Mouse (Mus musculus): ENCODE results near the gene Fuz. TPM values are rescaled to one million over a fixed set of nuclear protein-coding genes. Genes with fewer than 3 reads are reported as not detected.
A peak's percentile ranks its signal among the peaks of the same experiment; 100 is the strongest.

Fuz gene
- 22.2 and 24.2 TPM in 2 replicates for polyA plus RNA-seq (2015; fragmentation: Nextera tagmentation; extraction: Ambion mirVana)

- no peaks in the 10 kb centered on the region for H3K27me3 ChIP-seq (replicated peaks)
- WGBS, result 1% methylated on average over 34 of the region's 34 CpGs
- no peaks in the 10 kb centered on the region for H3K9me3 ChIP-seq
- peak within 1 kb of the TSS; percentile 67 for H3K4me3 ChIP-seq (replicated peaks)
- H3K9ac ChIP-seq, result peak within 1 kb of the TSS; percentile 62; the same call in 1 of the 2 replicates
- no peaks in the 10 kb centered on the region for H3K36me3 ChIP-seq
- peak; percentile 36; the same call in 1 of the 2 replicates for ATAC-seq (ENCODE audit: insufficient read depth, low FRiP score, low read depth)
- H3K4me2 ChIP-seq, result peak within 1 kb of the TSS; percentile 77
- H3K27ac ChIP-seq, result peak within 1 kb of the TSS; percentile 87
- peaks cover 41% of the 10 kb centered on the region for H3K4me1 ChIP-seq
Observed at GRCm38 (mm10) chr7:44895593-44896434, at the start of gene Fuz. TSS of gene Fuz (plus strand) at chr7:44896079.

GRCm38 (mm10) chr7:44846804-44847203, 49.1 kb upstream of the Fuz start:
- H3K27me3 ChIP-seq (replicated peaks), result 0 out of 2 replicates have a peak, but pooled peaks cover under 1% of the 10 kb centered on the region
- no peak overlapping the region for H3K4me2 ChIP-seq
- no peak overlapping the region for H3K9ac ChIP-seq
- peaks cover 47% of the 10 kb centered on the region for H3K36me3 ChIP-seq
- no peak for ATAC-seq (ENCODE audit: insufficient read depth, low FRiP score, low read depth)
- H3K4me1 ChIP-seq, result peaks cover 23% of the 10 kb centered on the region
- H3K27ac ChIP-seq, result no peak overlapping the region
- H3K4me3 ChIP-seq (replicated peaks), result no peak overlapping the region
- 94% methylated on average over 7 of the region's 7 CpGs for WGBS
- H3K9me3 ChIP-seq, result no peaks in the 10 kb centered on the region

GRCm38 (mm10) chr7:44847772-44848171, 48.1 kb upstream of the Fuz start:
- Histone ChIP-seq H3K9ac (peak overlapping the region; percentile 1; the same call in 1 of the 2 replicates), H3K27ac (no peak overlapping the region), H3K9me3 (no peaks in the 10 kb centered on the region), H3K4me1 (peaks cover 29% of the 10 kb centered on the region), H3K27me3 (replicated peaks) (no peaks in the 10 kb centered on the region), H3K4me3 (replicated peaks) (peak overlapping the region; percentile 69), H3K4me2 (peak overlapping the region; percentile 68), H3K36me3 (peaks cover 44% of the 10 kb centered on the region)
- no peak for ATAC-seq (ENCODE audit: insufficient read depth, low FRiP score, low read depth)
- 57% methylated on average over 5 of the region's 5 CpGs for WGBS

DNA sequence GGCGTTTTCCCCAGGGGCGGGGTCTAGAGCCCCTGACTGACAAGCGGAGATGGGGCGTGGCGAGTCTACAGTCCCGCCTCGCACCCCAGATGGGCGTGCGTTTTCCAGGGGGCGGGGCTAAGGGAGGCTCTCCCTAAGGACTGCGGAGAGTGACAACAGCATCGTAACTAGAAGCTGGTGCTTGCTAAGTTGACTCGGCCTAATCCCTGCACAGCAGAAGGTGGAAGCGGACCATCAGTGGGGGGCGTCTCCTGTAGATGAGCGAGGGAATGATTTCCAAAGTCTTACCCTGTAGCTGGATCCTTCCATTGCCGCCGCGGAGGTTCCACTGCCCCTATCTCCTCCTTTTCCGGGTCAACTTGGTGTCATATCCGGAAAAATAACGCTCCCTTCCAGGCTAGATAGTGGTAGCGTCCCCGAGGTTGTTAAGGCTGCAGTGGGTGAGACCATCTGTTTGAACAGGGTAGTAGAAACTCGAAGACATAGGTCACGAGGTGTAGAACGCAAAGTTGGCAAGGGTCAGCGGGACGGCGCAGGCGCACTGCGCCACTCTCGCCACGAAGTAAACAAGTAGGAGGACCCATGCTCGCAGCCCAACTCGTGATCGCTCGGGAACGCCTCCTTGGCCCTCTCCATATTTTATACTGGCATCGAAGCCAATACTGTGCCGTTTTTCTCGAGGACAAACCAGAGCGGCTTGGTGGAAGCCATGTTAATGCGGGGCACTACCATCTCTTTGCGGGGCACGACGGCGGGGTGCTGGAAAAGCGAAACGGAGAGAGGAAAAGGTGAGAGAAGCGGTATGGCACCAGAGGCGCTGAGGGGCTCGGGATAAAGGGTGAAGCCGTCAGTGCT, 47.1 kb upstream of the Fuz start, which contains the start of the genes Akt1s1 and Tbc1d17:
Gene Akt1s1 (plus strand): TSS at position 431 of the 855 bp plus-strand sequence.
Gene Tbc1d17 (minus strand): TSS at position 519 of the 855 bp plus-strand sequence.
- Histone ChIP-seq H3K4me3 (replicated peaks) (peak within 1 kb of the TSS; percentile 69), H3K4me1 (peaks cover 39% of the 10 kb centered on the region), H3K36me3 (peaks cover 35% of the 10 kb centered on the region), H3K27me3 (replicated peaks) (no peaks in the 10 kb centered on the region), H3K9me3 (no peaks in the 10 kb centered on the region), H3K9ac (peak within 1 kb of the TSS; percentile 64), H3K4me2 (peak within 1 kb of the TSS; percentile 68), H3K27ac (peak within 1 kb of the TSS; percentile 99)
- WGBS, result under 1% methylated on average over 54 of the region's 54 CpGs
- peak; percentile 82 for ATAC-seq (ENCODE audit: insufficient read depth, low FRiP score, low read depth)

GRCm38 (mm10) chr7:44849416-44850111, 46.3 kb upstream of the Fuz start:
- Histone ChIP-seq H3K4me1 (peaks cover 43% of the 10 kb centered on the region), H3K4me3 (replicated peaks) (peak overlapping the region; percentile 69), H3K9me3 (no peaks in the 10 kb centered on the region), H3K9ac (peak overlapping the region; percentile 64), H3K27ac (peak overlapping the region; percentile 99), H3K4me2 (peak overlapping the region; percentile 68), H3K36me3 (peaks cover 27% of the 10 kb centered on the region), H3K27me3 (replicated peaks) (no peaks in the 10 kb centered on the region)
- WGBS, result 0% methylated on average over 41 of the region's 41 CpGs
- peak; percentile 64 for ATAC-seq (ENCODE audit: insufficient read depth, low FRiP score, low read depth)

- peak overlapping the region; percentile 99 for H3K27ac ChIP-seq
- peak overlapping the region; percentile 68 for H3K4me2 ChIP-seq
- WGBS, result under 1% methylated on average over 33 of the region's 33 CpGs
- H3K4me3 ChIP-seq (replicated peaks), result peak overlapping the region; percentile 69
- H3K9me3 ChIP-seq, result no peaks in the 10 kb centered on the region
- peak overlapping the region; percentile 64 for H3K9ac ChIP-seq
- peaks cover 21% of the 10 kb centered on the region for H3K36me3 ChIP-seq
- peak; percentile 20 for ATAC-seq (ENCODE audit: insufficient read depth, low FRiP score, low read depth)
- H3K27me3 ChIP-seq (replicated peaks), result no peaks in the 10 kb centered on the region
- peaks cover 49% of the 10 kb centered on the region for H3K4me1 ChIP-seq
Observed at GRCm38 (mm10) chr7:44850146-44850545, 45.7 kb upstream of the Fuz start.

- ATAC-seq (ENCODE audit: insufficient read depth, low FRiP score, low read depth), result no peak
Observed at GRCm38 (mm10) chr7:44850789-44851624, 44.9 kb upstream of the Fuz start.

GRCm38 (mm10) chr7:44851625-44852234, 44.1 kb upstream of the Fuz start:
- peaks cover 57% of the 10 kb centered on the region for H3K4me1 ChIP-seq
- no peak overlapping the region for H3K4me3 ChIP-seq (replicated peaks)
- 89% methylated on average over 12 of the region's 12 CpGs for WGBS
- H3K4me2 ChIP-seq, result no peak overlapping the region
- no peak overlapping the region for H3K27ac ChIP-seq
- H3K9me3 ChIP-seq, result no peaks in the 10 kb centered on the region
- H3K9ac ChIP-seq, result no peak overlapping the region
- no peak for ATAC-seq (ENCODE audit: insufficient read depth, low FRiP score, low read depth)
- peaks cover 8% of the 10 kb centered on the region for H3K36me3 ChIP-seq
- H3K27me3 ChIP-seq (replicated peaks), result no peaks in the 10 kb centered on the region

More at GRCm38 (mm10) chr7:44850789-44851624, 44.9 kb upstream of the Fuz start:
- H3K9ac ChIP-seq, result peak overlapping the region; percentile 64
- 79% methylated on average over 8 of the region's 8 CpGs for WGBS
- H3K9me3 ChIP-seq, result no peaks in the 10 kb centered on the region
- peaks cover 53% of the 10 kb centered on the region for H3K4me1 ChIP-seq
- peaks cover 13% of the 10 kb centered on the region for H3K36me3 ChIP-seq
- no peaks in the 10 kb centered on the region for H3K27me3 ChIP-seq (replicated peaks)
- peak overlapping the region; percentile 69 for H3K4me3 ChIP-seq (replicated peaks)
- peak overlapping the region; percentile 99 for H3K27ac ChIP-seq
- peak overlapping the region; percentile 68 for H3K4me2 ChIP-seq

- Histone ChIP-seq H3K4me3 (replicated peaks) (no peak overlapping the region), H3K36me3 (peaks cover 7% of the 10 kb centered on the region; the same call in 1 of the 2 replicates), H3K4me2 (no peak overlapping the region), H3K4me1 (peaks cover 57% of the 10 kb centered on the region), H3K27me3 (replicated peaks) (no peaks in the 10 kb centered on the region), H3K9ac (no peak overlapping the region), H3K9me3 (no peaks in the 10 kb centered on the region), H3K27ac (no peak overlapping the region)
- WGBS, result 93% methylated on average over 36 of the region's 36 CpGs
- no peak for ATAC-seq (ENCODE audit: insufficient read depth, low FRiP score, low read depth)
Observed at GRCm38 (mm10) chr7:44852259-44853027, 43.4 kb upstream of the Fuz start.

- no peaks in the 10 kb centered on the region for H3K27me3 ChIP-seq (replicated peaks)
Observed at GRCm38 (mm10) chr7:44853065-44853464, 42.8 kb upstream of the Fuz start.

More at GRCm38 (mm10) chr7:44853065-44853464, 42.8 kb upstream of the Fuz start:
- 88% methylated on average over 2 of the region's 2 CpGs for WGBS
- Histone ChIP-seq H3K36me3 (peaks cover 7% of the 10 kb centered on the region; the same call in 1 of the 2 replicates), H3K9me3 (no peaks in the 10 kb centered on the region), H3K27ac (no peak overlapping the region), H3K4me2 (peak overlapping the region; percentile 88; the same call in 1 of the 2 replicates), H3K9ac (no peak overlapping the region), H3K4me3 (replicated peaks) (no peak overlapping the region), H3K4me1 (peaks cover 57% of the 10 kb centered on the region)
- no peak for ATAC-seq (ENCODE audit: insufficient read depth, low FRiP score, low read depth)
